Mouse (Mus musculus) testis, adult 2 months (tissue): ENCODE data around the gene Ppara. TPM values are rescaled to one million over a fixed set of nuclear protein-coding genes. Genes with fewer than 3 reads are reported as not detected.

Experiments used
- H3K27ac ChIP-seq: fragments of 200-500 bp; 2 replicates; pipeline ENCODE4 v1.5.1; 2012; ENCODE audit warnings: low read depth, low read length; ENCODE audit not compliant: control insufficient read depth, insufficient read depth
- H3K27me3 ChIP-seq: fragments of 200-500 bp; 2 replicates; pipeline ENCODE4 v1.6.1; 2012; ENCODE audit warnings: mild to moderate bottlenecking, low read length, moderate library complexity; ENCODE audit not compliant: control insufficient read depth, insufficient read depth
- H3K36me3 ChIP-seq: fragments of 200-500 bp; 2 replicates; pipeline ENCODE4 v1.6.1; 2012; ENCODE audit warnings: mild to moderate bottlenecking, low read length; ENCODE audit not compliant: control insufficient read depth, insufficient read depth
- H3K4me1 ChIP-seq: fragments of 200-500 bp; 2 replicates; pipeline ENCODE4 v1.6.1; 2012; ENCODE audit warnings: low read length; ENCODE audit not compliant: control insufficient read depth, insufficient read depth
- H3K4me3 ChIP-seq: fragments of 200-500 bp; 2 replicates; pipeline ENCODE4 v1.5.1; 2012; ENCODE audit warnings: low read depth, mild to moderate bottlenecking, low read length, moderate library complexity, mixed read lengths; ENCODE audit not compliant: control insufficient read depth
- CTCF ChIP-seq: fragments of 200-500 bp; IDR thresholded peaks from 2 replicates; pipeline ENCODE4 v1.5.1; 2012; ENCODE audit warnings: low read depth, mild to moderate bottlenecking, inconsistent platforms, low read length, moderate library complexity; ENCODE audit not compliant: control insufficient read depth, insufficient read depth, insufficient replicate concordance
- POLR2A ChIP-seq: fragments of 200-500 bp; IDR thresholded peaks from 2 replicates; pipeline ENCODE4 v1.6.1; 2012; ENCODE audit warnings: low read depth, mild to moderate bottlenecking, inconsistent platforms, low read length, moderate library complexity; ENCODE audit not compliant: control insufficient read depth
- polyA plus RNA-seq: library from polyadenylated mRNA; depleted of rRNA; stranded (reverse); fragments of >200 nt; gene quantifications from 2 replicates; pipeline ENCODE4 v1.2.3, GENCODE M21; 2012

Gene Ppara
- polyA plus RNA-seq, 1 experiment: 0.63 TPM

DNA sequence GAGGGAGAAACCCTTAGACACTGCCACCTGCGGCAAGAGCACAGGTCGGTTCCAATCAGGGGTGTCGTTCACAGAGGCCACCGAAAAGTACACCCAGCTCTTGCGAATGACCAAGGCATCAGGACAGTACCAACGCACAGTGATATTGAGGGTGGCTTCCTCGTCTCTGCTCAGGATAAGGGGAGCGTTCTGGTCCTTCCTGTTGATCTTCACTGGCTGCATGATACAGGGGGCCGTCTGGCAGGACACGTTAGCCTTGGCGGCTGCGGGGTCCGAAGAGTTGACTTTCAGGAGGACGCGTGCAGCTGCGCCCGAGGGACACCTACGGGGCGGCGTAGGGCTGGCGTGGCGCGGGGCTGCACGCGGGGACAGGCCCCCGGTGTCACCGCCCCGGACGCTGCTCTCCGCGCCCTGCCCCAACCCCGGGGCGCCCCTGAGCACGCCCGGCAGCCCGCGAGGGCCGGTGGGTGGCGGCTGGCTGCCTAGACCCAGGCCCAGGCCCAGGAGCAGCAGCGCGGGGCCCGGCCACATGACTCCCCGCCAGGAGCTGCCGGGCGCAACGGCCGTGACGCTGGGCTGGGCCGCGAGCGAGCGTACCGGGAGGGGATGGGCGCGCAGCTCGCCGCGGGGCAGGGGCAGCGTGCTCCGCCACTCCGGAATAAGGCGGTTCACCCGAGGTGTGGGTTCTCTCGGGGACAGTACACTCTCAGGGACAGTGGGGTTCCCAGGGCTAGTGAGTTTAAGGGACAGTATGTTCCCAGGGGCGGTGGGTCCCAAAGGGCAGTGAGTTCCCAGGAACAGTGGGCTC, 86.6 kb downstream of the Ppara start, which contains the start of gene Pkdrej:
Gene Pkdrej (minus strand): TSS at position 532 of the 808 bp plus-strand sequence.
- TF ChIP-seq CTCF: no peak
- peak; percentile 39; the same call in 1 of the 2 replicates for TF ChIP-seq POLR2A
- no peaks in the 10 kb centered on the region for H3K27me3 ChIP-seq
- H3K36me3 ChIP-seq: no peaks in the 10 kb centered on the region
- peak within 1 kb of the TSS; percentile 82 for H3K4me3 ChIP-seq
- peaks cover 7% of the 10 kb centered on the region for H3K4me1 ChIP-seq
- peak within 1 kb of the TSS; percentile 7; the same call in 1 of the 2 replicates for H3K27ac ChIP-seq

DNA sequence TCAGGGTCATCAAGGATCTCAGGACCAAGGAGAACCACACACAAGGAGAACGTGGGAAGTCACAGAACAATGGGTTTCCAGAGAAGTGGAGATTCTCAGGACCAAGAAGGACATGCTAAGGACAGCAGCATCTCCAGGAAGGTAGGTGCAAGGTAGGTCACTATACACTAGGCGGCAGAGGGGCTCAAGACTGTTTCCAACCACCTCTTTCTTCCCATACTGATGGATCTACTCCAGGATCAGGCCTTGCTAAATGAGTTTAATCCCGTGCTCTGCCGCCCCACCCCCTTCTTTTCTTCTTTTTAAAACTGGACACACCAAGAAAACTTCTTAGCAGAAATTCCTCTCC, 87.2 kb downstream of the Ppara start:
- H3K27ac ChIP-seq: peak overlapping the region; percentile 7; the same call in 1 of the 2 replicates
- H3K36me3 ChIP-seq: no peaks in the 10 kb centered on the region
- H3K4me3 ChIP-seq: peak overlapping the region; percentile 82
- no peak for TF ChIP-seq POLR2A
- TF ChIP-seq CTCF: no peak
- H3K4me1 ChIP-seq: peaks cover 8% of the 10 kb centered on the region
- H3K27me3 ChIP-seq: no peaks in the 10 kb centered on the region

DNA sequence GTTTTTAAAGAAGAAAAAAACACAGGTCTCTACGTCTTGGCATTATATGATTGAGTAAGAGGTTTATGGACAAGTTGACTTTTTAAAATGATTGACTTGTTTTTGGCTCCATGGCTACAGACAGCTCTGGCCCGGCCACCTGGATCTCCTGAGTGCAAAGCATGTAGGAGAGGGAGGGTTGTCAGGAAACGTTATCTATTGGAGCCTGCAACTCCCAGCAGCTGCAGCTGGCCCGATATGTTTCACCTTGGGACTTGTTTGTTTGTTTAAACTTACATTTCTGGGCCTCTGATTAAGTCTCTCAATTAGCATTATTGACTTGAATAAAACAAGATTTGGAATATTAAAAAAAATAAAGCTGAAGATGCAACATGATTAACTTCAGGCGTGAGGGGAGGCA, 91.9 kb downstream of the Ppara start:
- Histone ChIP-seq H3K4me1 (peaks cover 14% of the 10 kb centered on the region), H3K36me3 (no peaks in the 10 kb centered on the region), H3K27ac (no peak overlapping the region), H3K27me3 (no peaks in the 10 kb centered on the region), H3K4me3 (no peak overlapping the region)
- TF ChIP-seq CTCF: no peak
- no peak for TF ChIP-seq POLR2A

DNA sequence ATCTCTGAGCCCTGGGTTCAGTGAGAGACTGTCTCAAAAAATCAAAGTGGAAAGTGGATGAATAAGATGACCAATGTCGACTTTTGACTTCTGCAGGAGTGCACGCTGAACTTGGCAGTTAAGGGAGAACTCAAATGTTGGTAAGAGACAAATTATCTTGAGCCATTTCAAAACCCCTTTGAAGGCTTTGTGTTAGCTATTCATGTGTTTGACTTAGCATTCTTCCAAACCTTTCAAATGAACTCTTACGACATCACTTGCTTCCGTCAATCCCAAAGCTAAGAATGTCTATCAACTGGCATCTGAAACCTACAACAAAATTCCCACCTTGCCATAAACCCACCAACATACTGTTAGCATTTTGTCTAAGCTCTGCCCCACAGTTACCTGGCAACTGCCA, 93.3 kb downstream of the Ppara start:
- Histone ChIP-seq H3K4me1 (peaks cover 24% of the 10 kb centered on the region), H3K4me3 (no peak overlapping the region), H3K36me3 (no peaks in the 10 kb centered on the region), H3K27me3 (no peaks in the 10 kb centered on the region), H3K27ac (peak overlapping the region; percentile 24; the same call in 1 of the 2 replicates)
- TF ChIP-seq POLR2A (no peak), CTCF (no peak)

DNA sequence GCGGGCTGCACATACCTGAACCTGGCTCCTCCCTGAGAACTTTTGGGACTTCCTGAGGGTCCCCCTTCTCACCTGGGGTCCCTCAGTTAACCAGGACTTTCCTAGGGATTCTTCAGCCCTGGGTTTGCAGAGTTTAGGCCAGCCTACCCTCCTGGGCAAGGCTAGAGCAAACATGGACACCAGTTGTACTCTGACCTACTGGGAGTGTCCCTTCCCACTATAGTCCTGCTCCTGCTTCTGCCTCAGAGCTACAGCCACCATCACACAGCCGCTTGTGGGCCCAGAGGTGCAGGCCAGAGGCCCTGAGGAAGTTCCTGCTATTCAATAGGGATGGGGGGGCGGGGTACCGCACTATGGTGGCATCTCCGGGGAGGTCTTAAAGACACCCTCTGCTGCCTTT, 94.7 kb downstream of the Ppara start:
- TF ChIP-seq CTCF: no peak
- TF ChIP-seq POLR2A: no peak
- Histone ChIP-seq H3K27ac (no peak overlapping the region), H3K4me1 (peaks cover 24% of the 10 kb centered on the region), H3K36me3 (no peaks in the 10 kb centered on the region), H3K27me3 (no peaks in the 10 kb centered on the region), H3K4me3 (no peak overlapping the region; the same call in 1 of the 2 replicates)

DNA sequence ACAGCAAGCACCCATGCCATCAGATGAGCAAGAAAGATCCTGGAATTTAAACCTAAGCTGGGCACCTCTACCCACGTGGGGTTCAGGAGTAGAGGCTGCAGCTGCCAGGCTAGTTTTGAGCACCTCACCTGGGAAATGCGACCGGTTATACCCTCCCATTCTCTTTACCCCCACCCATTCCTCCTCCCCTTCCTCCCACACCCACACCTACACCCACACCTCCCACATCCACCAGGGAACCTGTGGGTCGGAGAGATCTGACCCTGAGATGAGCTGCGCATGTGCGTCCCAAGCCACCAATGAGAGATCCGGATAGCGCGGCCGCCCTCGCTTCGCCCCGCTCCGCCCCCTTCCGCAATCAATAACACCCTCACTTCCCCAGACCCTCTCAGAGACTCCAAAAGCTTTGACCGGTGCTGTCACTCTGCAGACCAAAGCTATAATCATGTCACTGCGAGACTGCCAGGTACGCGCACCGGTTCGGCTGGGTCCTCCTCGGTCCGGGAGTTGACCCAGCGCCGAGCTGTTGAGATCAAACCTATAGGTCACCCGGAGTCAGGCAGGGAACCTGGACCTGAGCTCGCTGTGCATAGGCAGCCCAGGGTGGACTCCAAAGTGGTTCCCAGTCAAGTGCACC, 97.3 kb downstream of the Ppara start, which contains the start of gene Ttc38:
Gene Ttc38 (plus strand): TSS at position 353 of the 637 bp plus-strand sequence.
- Histone ChIP-seq H3K36me3 (no peaks in the 10 kb centered on the region), H3K4me1 (peaks cover 22% of the 10 kb centered on the region), H3K4me3 (peak within 1 kb of the TSS; percentile 92), H3K27ac (peak within 1 kb of the TSS; percentile 37; the same call in 1 of the 2 replicates), H3K27me3 (no peaks in the 10 kb centered on the region)
- TF ChIP-seq POLR2A (no peak), CTCF (no peak)

DNA sequence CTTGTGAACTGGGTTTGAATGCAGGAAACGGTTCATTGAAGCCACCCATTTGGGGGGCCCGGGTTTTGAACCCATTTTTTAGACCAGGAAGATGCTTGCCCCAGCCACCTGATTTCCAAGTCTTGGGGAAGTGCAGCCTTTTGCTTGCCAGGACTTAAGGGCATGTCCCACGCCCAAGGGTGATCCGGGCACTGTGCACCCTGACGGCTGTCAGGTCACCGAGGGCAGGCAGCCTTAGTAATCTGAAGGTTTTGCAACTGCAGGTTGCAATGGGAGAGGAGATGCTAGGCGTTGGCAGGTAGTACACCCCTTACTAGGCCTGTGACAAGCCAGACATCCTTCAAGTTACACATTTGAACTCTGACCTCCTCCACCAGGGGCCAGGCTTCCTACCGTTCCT, 97.8 kb downstream of the Ppara start:
- Histone ChIP-seq H3K4me1 (peaks cover 21% of the 10 kb centered on the region), H3K36me3 (no peaks in the 10 kb centered on the region), H3K27me3 (no peaks in the 10 kb centered on the region), H3K27ac (no peak overlapping the region), H3K4me3 (peak overlapping the region; percentile 92)
- TF ChIP-seq CTCF: no peak
- TF ChIP-seq POLR2A: no peak
